Mouse (Mus musculus) left cerebral cortex, adult 11 months (tissue): ENCODE results near the gene Bud13.
"Not testable (repeated sequence)": the region's sequence is repeated elsewhere in the genome, so short reads cannot be mapped to it uniquely, and the experiment has no call there.

Experiments used
- DNase-seq: peaks from one replicate; pipeline ENCODE4 v3.0.0; 2022; ENCODE audit warnings: low spot score

Bud13 gene

GRCm38 (mm10) chr9:46302142-46302541, 19.3 kb downstream of the Bud13 start:
- DNase-seq = peak; percentile 34

GRCm38 (mm10) chr9:46309121-46309520, 26.3 kb downstream of the Bud13 start:
- no peak for DNase-seq

- DNase-seq = no peak
These were observed 31.7 kb downstream of the Bud13 start for GRCm38 (mm10) chr9:46314507-46314906.

GRCm38 (mm10) chr9:46314921-46315320, 32.1 kb downstream of the Bud13 start:
- DNase-seq = no peak

DNA sequence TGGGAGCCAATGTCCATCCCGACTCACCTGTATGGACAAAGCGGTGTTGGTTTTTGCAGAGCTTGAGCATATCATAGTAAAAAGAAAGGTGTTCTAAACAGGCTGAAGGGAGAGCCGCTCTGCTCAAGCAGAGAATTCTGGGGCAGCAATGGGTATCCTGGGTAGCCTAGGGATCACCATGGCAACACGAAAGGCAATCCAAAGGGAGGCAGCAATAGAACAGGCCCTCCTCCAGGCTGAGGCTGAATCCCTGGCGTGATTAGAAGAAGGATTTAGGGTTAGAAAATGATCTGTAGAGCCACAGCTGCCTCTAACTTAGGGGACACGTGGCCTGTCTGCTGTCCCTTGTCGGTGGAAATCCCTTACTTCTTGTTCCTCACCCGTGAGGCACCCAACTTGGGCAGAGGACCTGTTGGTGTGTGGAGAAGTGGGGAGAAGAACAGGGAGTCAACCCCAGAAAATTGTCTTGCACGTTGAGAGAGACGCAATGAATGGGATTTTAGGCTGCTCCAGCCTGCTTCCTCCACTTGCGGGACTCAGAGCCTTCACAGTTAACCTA, 33.1 kb downstream of the Bud13 start:
- no peak for DNase-seq

DNA sequence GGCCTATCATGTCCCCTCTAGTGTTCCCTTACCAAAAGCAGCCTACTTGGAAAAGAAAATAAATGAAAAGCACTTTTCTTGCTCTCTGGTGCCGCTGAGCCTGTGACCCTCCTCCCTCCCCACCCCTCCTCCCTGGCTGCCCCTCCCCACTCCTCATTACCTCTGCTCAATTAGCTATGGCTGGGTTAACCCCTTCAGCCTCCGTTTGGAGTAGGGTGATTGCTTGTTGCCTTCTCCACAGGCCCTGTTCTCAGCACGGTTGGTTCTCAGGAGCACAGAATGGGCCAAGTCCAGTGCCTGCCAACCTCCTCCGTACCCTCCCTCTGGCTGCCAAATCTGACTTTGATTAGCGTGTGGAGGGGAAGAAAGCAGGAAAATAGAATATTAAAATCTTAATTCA, 33.6 kb downstream of the Bud13 start:
- no peak for DNase-seq

- DNase-seq = no peak
These were observed 34.1 kb downstream of the Bud13 start for GRCm38 (mm10) chr9:46316909-46317308.

DNA sequence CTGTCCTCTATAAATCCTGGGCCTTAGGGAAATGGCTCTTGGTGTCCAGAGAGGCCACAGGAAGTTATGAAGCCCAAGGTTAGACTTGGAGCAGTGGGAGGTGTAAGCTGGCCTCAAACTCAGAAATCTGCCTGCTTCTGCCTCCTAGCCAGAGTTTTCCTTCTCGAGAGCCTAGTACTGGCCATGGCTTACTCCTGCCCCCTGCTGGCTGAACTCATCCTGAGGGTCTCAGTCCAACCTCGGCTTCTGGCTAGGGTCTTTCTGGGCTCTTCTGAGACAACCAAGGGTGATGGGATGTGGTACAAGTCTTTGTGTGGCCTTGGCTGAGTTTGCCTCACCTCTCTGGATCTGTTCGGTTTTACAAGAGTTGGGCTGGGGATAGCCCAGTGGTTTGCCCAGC, 35.1 kb downstream of the Bud13 start:
- DNase-seq = no peak

DNA sequence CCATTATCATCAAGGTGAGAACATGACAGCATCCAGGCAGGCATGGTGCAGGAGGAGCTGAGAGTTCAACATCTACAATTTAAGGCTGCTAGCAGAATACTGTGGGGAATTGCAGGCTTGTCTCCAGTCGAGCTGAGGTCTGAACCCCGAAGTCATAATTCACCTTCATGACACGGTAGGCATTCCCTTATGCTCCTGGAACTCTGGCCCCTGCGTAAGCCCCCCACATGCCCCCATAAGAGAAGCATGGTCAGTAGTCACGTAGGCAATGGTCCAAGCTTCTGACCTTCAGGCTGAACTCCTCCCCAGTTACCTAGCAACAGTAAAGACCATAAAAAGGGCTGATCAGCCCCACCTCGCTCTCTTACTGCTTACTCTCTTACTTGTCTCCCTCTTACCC, 37.1 kb downstream of the Bud13 start, which contains the start of gene 4931429L15Rik:
TSS of gene 4931429L15Rik (minus strand) at position 101 of the 400 bp plus-strand sequence.
- DNase-seq = not testable (repeated sequence)

- no peak for DNase-seq
These were observed 37.7 kb downstream of the Bud13 start for GRCm38 (mm10) chr9:46320461-46320860.

- DNase-seq = no peak
These were observed 44.0 kb downstream of the Bud13 start for GRCm38 (mm10) chr9:46326694-46327405.

DNA sequence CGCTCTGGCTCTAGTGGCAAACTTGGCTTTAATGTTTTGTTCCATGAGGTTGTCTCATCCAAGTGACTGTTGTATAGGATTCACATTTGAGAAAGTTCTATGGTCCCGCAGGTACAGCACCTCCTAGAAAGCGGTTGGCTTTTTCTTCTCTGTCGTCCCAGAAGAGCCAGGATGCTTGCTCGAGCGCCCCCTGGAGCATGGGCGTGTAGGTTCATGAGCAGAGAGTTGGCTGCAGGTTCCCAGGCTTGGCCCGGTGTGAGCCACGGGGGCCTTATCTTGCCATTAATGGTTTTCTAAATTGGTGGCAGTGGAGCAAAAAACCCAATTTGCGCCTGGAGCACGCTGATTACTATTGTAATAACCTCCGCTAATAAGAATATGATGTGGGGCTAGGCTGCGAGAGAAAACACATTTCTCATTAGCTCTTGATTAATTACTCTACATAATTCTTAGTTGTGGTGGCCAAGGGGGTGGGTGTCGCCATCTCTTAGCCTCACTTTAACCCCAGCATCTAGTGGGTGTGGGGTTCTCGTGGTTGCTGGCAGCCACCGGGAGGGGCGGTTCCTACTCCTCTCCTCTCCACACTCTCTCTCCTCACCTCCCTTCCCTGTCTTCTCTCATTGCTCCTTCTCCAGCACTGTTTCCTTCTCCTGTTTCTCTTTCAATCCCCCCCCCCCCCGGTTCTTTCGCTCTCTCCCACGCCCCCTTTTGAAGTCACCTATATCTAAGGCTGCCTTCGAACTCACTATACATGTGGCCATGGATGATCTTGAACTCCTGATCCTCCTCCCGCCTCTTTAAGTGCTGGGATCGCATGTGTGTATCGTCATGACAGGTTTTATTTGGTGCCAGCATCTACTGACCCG, 45.1 kb downstream of the Bud13 start:
- DNase-seq = no peak

DNA sequence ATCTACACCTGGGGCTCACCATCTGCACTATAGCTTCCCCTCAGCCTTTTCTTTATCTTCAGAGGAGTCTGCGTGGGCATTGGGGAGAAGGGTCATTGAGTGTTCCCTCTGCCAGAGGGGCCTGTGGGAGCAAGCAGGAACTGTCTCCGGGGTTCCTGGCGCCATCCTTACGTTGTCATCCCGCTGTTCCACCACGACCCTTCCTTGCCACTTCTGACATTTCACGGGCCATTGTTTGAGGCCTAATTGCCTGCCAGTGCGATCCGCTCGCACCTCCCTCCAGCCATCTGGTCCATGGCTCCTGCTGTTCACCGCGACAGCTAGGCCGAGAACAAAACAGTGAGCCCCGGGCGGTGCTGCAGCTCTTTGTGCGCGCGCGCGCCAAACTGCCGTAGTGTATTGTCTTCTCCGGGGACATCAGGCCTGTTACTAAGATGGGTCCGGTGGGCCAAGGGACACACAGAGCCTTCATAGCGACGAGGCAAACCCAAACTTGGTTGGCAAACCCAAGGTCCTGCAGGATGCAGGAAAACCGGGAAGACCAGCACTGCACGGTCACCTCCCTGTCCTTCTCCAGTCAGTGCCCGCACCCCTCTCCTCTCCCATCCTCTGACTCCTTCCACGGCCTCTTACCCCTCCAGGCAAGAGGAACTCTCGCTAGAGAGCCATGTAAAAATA, 45.9 kb downstream of the Bud13 start:
- no peak for DNase-seq

- no peak for DNase-seq
These were observed 46.4 kb downstream of the Bud13 start for GRCm38 (mm10) chr9:46329250-46329648.

GRCm38 (mm10) chr9:46329801-46330585, 47.2 kb downstream of the Bud13 start:
- DNase-seq = no peak

DNA sequence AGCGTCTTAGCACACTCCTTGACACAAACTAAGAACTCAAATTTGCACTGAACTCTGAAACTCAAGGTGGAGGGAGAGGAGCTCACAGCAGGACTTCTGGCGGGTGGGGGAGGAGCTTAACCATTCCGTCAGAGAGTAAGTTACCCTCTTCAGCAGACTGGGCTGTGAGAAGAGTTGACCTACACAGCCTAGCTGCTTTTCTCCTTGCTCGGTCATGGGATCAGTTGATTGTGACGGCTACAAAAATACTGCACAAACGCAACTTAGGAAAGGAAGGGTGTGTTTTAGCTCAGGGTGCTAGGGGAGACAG, 47.7 kb downstream of the Bud13 start:
- DNase-seq = no peak

- DNase-seq = no peak
These were observed 48.5 kb downstream of the Bud13 start for GRCm38 (mm10) chr9:46331301-46331700.

GRCm38 (mm10) chr9:46334471-46335025, 51.7 kb downstream of the Bud13 start:
- DNase-seq = no peak

DNA sequence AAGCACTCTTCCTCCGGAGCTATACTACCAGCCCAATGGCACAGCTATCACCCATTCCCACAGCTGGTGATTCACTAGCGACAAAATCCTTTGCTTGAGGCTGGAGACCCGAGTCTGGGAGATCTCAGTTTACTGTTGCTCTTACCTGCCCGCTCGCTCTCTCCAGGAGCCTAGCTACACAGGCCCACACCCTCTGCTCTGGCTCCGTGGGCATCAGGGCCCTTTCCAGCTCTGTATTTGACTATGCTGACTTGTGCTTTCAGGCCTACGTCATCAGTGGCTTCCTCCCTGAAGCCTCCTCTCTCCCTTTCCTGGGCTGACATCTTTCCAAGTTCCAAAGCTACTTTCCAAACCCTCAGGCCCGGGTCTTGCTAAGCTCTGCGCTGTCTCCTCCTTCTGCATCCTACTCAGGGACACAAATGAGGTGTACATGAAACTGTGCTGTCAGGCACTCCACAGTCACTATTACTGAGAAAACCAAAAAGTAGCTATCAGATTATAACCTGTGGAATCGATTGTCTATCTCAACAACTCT, 52.7 kb downstream of the Bud13 start:
- no peak for DNase-seq

- DNase-seq = not testable (repeated sequence)
These were observed 53.5 kb downstream of the Bud13 start for GRCm38 (mm10) chr9:46336294-46336693.

- no peak for DNase-seq
These were observed 54.5 kb downstream of the Bud13 start for GRCm38 (mm10) chr9:46337331-46337730.
